Mouse (Mus musculus) layer of hippocampus, postnatal 36 days (tissue): Measurements from ENCODE around the gene Tiam2. TPM values are rescaled to one million over a fixed set of nuclear protein-coding genes. Genes with fewer than 3 reads are reported as not detected.
A peak's percentile ranks its signal among the peaks of the same experiment; 100 is the strongest.
"Not testable (repeated sequence)": the region's sequence is repeated elsewhere in the genome, so short reads cannot be mapped to it uniquely, and the experiment has no call there.

Source experiments
- DNase-seq, 2 experiments: peaks; one replicate each; pipeline ENCODE4 v3.0.0; 2022
- total RNA-seq, 2 experiments: library from RNA; stranded (reverse); gene quantifications; 2 replicates each; pipeline ENCODE4 v1.2.3; 2021

Tiam2 gene
- total RNA-seq, 2 experiments from 2014 or later = 36.8 to 43.9 TPM

GRCm38 (mm10) chr17:3344872-3345271 lies 18.5 kb downstream of the Tiam2 start:
- no peak for DNase-seq

GRCm38 (mm10) chr17:3345276-3345885 lies 19.0 kb downstream of the Tiam2 start:
- DNase-seq = no peak

- DNase-seq = no peak
Measured at GRCm38 (mm10) chr17:3347800-3348199, 21.4 kb downstream of the Tiam2 start.

- no peak for DNase-seq
Measured at GRCm38 (mm10) chr17:3349331-3349730, 23.0 kb downstream of the Tiam2 start.

GRCm38 (mm10) chr17:3349939-3350338 lies 23.6 kb downstream of the Tiam2 start:
- no peak for DNase-seq

GRCm38 (mm10) chr17:3350405-3350804 lies 24.0 kb downstream of the Tiam2 start:
- no peak for DNase-seq

- no peak for DNase-seq
Measured at GRCm38 (mm10) chr17:3351668-3352067, 25.3 kb downstream of the Tiam2 start.

GRCm38 (mm10) chr17:3353141-3353540 lies 26.8 kb downstream of the Tiam2 start:
- not testable (repeated sequence) for DNase-seq

- DNase-seq = no peak
Measured at GRCm38 (mm10) chr17:3354856-3355255, 28.5 kb downstream of the Tiam2 start.

GRCm38 (mm10) chr17:3356633-3357365 lies 30.4 kb downstream of the Tiam2 start:
- DNase-seq = no peak

- DNase-seq = no peak
Measured at GRCm38 (mm10) chr17:3360236-3360635, 33.9 kb downstream of the Tiam2 start.

GRCm38 (mm10) chr17:3361751-3362150 lies 35.4 kb downstream of the Tiam2 start:
- DNase-seq = no peak

- no peak for DNase-seq
Measured at GRCm38 (mm10) chr17:3363216-3363615, 36.8 kb downstream of the Tiam2 start.

GRCm38 (mm10) chr17:3366741-3367140 lies 40.4 kb downstream of the Tiam2 start:
- DNase-seq = no peak

- no peak for DNase-seq
Measured at GRCm38 (mm10) chr17:3368386-3368785, 42.0 kb downstream of the Tiam2 start.

- DNase-seq = peak in 1 of 2 experiments; percentile 12
Measured at GRCm38 (mm10) chr17:3369631-3370030, 43.3 kb downstream of the Tiam2 start.

- no peak for DNase-seq
Measured at GRCm38 (mm10) chr17:3378606-3379005, 52.2 kb downstream of the Tiam2 start.

GRCm38 (mm10) chr17:3379753-3380588 lies 53.6 kb downstream of the Tiam2 start:
- no peak for DNase-seq

- DNase-seq = no peak
Measured at GRCm38 (mm10) chr17:3385391-3385790, 59.0 kb downstream of the Tiam2 start.

- DNase-seq = no peak
Measured at GRCm38 (mm10) chr17:3387819-3388218, 61.4 kb downstream of the Tiam2 start.

- no peak for DNase-seq
Measured at GRCm38 (mm10) chr17:3389741-3390140, 63.4 kb downstream of the Tiam2 start.

- DNase-seq = no peak
Measured at GRCm38 (mm10) chr17:3393981-3394380, 67.6 kb downstream of the Tiam2 start.

GRCm38 (mm10) chr17:3394985-3395384 lies 68.6 kb downstream of the Tiam2 start:
- DNase-seq = no peak
